Mouse (Mus musculus): Measurements from ENCODE around the gene Stk39. TPM values are rescaled to one million over a fixed set of nuclear protein-coding genes. Genes with fewer than 3 reads are reported as not detected.

Stk39 gene
- polyA plus RNA-seq (2014; fragmentation: Illumina TruSeq; extraction: RNeasy Lipid Tissue Mini Kit (QIAGEN cat#74804); ENCODE audit: low read depth, low replicate concordance) = 3.0 TPM

GRCm38 (mm10) chr2:68471759-68472550 is at the start of gene Stk39:
Gene Stk39, minus strand, starts transcription at chr2:68472268.

Other genes starting within 250 kb of the Stk39 start
- gene 4933409G03Rik, start 110.1 kb upstream of the Stk39 start, polyA plus RNA-seq (2014; fragmentation: Illumina TruSeq; extraction: RNeasy Lipid Tissue Mini Kit (QIAGEN cat#74804); ENCODE audit: low read depth, low replicate concordance) = not detected
- not detected for gene 4932414N04Rik, start 184.2 kb upstream of the Stk39 start, polyA plus RNA-seq (2014; fragmentation: Illumina TruSeq; extraction: RNeasy Lipid Tissue Mini Kit (QIAGEN cat#74804); ENCODE audit: low read depth, low replicate concordance)

All from liver, adult 10 weeks (tissue).